Mouse (Mus musculus): ENCODE measurements at regions not wholly inside any gene's neighbourhood (a gene's known extent, or its start where the extent isn't known, plus 50 kb on each side); places are given as distances from the start of the nearest gene placed in this dataset.
"Not testable (repeated sequence)": the region's sequence is repeated elsewhere in the genome, so short reads cannot be mapped to it uniquely, and the experiment has no call there.

GRCm38 (mm10) chr3:138609749-138610148 is 83.8 kb downstream of the Eif4e start:
- DNase-seq (ENCODE audit: extremely low read depth, low read depth, low spot score): no peak

- no peak for DNase-seq (ENCODE audit: extremely low read depth, low read depth, low spot score)
Measured at GRCm38 (mm10) chr3:138612884-138613653, 87.1 kb downstream of the Eif4e start.

DNA sequence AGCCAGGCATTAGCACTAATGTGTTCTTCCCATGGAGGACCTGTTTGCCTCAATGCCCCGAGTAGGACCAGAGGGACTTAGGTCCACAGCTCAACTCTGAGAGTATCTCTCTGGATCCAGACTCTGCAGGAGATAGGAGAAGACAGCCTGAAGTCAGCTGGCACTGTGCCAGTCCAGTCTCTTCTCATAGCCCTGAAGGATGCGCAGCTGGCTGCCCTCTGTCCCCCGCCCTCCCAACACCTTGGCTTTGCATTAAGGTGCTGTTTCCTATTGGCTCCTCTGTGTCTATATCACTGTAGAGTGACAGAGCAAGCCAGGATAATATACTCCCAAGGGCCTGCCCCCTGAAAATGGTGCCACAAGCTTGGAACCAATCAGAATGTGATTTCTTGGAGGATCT is 87.7 kb downstream of the Eif4e start:
- no peak for DNase-seq (ENCODE audit: extremely low read depth, low read depth, low spot score)

DNA sequence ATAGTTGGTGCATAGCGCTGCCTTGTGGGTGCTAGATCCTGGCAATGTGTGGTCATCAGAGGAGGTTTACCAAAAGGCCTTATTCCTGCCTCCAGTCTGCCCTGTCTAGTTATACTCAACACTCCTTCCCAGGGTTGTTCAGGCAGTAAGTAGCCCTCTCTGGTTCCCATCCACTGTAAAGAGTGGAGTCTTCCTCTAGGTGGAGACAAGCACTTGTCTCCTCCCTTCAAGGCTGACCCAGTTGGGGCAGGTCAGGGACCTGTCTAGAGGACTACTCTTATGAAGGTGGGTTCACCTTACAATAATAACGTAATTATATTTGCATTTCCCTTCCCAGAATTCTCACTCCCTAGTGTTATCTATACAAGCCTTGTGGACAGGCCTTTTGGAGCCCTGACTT is 88.9 kb downstream of the Eif4e start:
- DNase-seq (ENCODE audit: extremely low read depth, low read depth, low spot score): no peak

DNA sequence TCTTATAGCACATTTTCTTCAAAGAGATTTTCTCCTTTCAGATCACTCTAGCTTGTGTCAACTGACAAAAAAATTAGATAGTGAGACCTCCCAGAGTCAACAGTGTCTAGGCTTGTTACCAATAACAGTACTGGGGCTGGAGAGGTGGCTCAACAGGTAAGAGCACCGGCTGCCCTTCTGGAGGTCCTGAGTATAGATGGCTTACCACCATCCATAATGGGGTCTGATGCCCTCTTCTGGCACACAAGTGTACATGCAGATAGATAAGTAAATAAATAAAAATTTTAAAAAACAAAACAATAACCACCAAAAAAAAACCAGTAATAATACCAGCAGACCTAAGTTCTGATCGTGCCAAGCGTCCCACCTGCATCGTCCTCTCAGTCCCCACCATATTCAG is 94.3 kb downstream of the Eif4e start:
- no peak for DNase-seq (ENCODE audit: extremely low read depth, low read depth, low spot score)

GRCm38 (mm10) chr3:138624128-138624527 is 98.1 kb downstream of the Eif4e start:
- no peak for DNase-seq (ENCODE audit: extremely low read depth, low read depth, low spot score)

- no peak for DNase-seq (ENCODE audit: extremely low read depth, low read depth, low spot score)
Measured at GRCm38 (mm10) chr3:138626230-138626629, 100.3 kb downstream of the Eif4e start.

DNA sequence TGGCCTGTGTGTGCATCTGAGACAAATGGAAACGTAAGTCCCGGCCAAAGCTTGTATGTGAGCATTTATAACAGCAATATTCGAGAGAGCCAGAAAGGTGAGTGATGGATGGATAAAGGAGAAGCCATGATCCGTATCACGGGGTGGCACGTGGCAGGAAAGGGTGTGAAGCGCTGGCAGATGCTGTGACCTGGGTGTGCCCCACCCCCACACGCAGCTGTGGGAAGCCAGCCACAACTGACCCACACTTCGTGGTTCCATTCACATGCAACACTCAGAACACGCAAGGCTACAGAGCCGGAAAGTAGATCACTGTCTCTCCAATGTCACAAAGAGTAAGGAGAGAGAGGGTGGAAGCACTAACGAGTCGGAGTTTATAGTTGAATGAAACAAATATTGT is 104.3 kb downstream of the Eif4e start:
- DNase-seq (ENCODE audit: extremely low read depth, low read depth, low spot score): no peak

- no peak for DNase-seq (ENCODE audit: extremely low read depth, low read depth, low spot score)
Measured at GRCm38 (mm10) chr3:138632086-138632485, 106.1 kb downstream of the Eif4e start.

- no peak for DNase-seq (ENCODE audit: extremely low read depth, low read depth, low spot score)
Measured at GRCm38 (mm10) chr3:138642026-138642425, 100.0 kb upstream of the Tspan5 start.

- DNase-seq (ENCODE audit: extremely low read depth, low read depth, low spot score): no peak
Measured at GRCm38 (mm10) chr3:138643951-138644285, 98.1 kb upstream of the Tspan5 start.

DNA sequence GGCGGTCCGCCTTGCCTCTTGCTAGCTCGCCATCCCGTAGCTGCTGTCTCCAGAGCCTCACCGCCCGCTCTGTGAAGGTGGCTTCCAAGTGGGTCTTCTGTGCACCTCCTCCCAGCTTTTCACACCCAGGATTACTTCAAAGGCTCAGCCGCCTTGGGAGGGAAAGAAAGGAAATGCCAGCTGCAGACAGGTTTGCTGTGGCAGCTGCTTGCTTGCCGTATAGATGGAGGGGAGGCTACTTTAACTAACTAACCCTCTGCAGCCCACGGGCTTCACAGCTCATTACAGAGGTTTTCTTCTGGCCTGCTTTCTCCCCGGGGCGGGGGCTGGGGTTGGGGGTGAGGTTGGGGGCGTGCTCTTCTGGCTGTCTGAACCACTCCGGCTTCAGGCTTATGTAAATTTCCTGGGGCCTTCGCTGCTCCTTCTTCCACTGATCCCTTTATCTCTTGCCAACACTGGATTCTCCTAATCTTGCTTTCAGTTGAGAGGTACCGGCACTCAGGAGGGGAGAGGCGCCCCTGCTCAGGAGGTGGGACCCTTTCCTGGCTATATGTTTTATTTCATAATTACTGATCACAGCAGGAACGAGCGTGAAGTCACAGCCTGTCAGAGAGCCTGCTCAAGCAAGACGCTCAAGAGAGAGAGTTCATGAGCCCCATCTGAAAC is 97.6 kb upstream of the Tspan5 start:
- no peak for DNase-seq (ENCODE audit: extremely low read depth, low read depth, low spot score)

DNA sequence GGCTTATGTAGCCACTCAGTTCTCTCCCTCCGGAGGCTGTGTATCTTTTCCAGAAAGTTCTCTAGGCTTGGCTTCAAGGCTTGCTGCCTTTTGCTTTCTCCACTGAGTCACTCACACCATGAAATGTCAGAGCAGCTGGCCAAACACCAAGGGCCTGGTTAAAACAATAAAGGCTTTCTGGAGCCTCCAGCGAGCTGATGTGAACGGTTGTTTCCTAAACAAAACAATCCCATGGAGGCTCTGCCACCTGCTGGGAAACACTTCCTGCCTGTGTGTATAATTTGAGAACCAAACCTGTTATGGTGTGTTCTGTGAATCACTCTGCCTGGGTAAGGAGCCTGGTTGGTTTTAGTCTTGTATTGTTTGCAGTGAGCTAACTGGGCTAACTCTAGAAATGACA is 96.7 kb upstream of the Tspan5 start:
- peak; percentile 7 for DNase-seq (ENCODE audit: extremely low read depth, low read depth, low spot score)

DNA sequence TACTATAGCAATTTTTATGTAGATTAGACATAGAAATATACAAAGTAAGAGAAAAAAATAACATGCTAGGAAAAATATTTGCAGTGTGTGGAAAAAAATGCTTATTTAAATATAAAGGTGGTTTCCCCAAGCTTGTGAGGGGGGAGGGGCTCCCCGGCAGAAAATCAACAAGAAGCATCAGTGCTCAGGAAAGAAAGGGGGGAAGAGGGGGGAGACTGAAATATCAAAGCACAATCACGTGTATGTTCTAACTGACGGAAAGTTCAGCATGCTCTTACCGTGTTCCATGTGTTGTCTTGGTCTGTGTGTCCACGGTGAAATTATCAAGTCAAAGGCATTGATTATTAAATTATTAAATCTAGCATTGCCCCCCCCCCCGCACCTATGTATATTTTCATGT is 92.3 kb upstream of the Tspan5 start:
- DNase-seq (ENCODE audit: extremely low read depth, low read depth, low spot score): no peak

DNA sequence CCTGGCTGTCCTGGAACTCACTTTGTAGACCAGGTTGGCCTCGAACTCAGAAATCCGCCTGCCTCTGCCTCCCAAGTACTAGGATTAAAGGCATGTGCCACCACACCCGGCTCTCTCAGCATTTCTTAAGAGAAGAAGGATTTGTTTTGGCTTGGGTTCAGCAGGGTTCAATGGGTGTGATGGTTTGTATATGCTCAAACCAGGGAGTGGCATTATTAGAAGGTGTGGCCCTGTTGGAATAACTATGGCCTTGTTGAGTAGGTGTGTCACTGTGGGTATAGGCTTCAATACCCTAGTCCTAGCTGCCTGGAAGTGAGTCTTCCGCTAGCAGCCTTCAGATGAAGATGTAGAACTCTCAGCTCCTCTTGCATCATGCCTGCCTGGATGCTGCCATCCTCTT is 91.3 kb upstream of the Tspan5 start:
- DNase-seq (ENCODE audit: extremely low read depth, low read depth, low spot score): not testable (repeated sequence)

- no peak for DNase-seq (ENCODE audit: extremely low read depth, low read depth, low spot score)
Measured at GRCm38 (mm10) chr3:138651361-138652205, 90.4 kb upstream of the Tspan5 start.

DNA sequence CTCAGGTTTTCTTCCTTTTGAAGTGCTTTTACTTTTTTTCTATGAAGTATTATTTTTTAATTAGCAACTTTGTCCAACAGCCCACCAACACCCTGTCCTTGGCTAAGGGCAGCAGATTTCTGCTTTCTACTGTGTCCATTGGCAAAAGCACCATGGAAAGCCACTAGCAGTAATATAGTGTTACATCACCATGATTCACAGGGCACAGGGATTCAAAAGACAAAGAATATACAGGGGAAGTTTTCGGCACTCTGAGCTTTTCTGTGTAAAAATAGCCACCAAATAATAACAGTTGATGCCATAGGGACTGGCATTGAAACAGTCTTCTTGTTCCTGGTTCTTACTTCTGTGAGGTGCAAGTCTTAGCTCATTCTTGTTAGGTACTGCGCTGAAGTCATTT is 89.8 kb upstream of the Tspan5 start:
- no peak for DNase-seq (ENCODE audit: extremely low read depth, low read depth, low spot score)

- no peak for DNase-seq (ENCODE audit: extremely low read depth, low read depth, low spot score)
Measured at GRCm38 (mm10) chr3:138652685-138653084, 89.3 kb upstream of the Tspan5 start.

GRCm38 (mm10) chr3:138653549-138654246 is 88.3 kb upstream of the Tspan5 start:
- DNase-seq (ENCODE audit: extremely low read depth, low read depth, low spot score): no peak

DNA sequence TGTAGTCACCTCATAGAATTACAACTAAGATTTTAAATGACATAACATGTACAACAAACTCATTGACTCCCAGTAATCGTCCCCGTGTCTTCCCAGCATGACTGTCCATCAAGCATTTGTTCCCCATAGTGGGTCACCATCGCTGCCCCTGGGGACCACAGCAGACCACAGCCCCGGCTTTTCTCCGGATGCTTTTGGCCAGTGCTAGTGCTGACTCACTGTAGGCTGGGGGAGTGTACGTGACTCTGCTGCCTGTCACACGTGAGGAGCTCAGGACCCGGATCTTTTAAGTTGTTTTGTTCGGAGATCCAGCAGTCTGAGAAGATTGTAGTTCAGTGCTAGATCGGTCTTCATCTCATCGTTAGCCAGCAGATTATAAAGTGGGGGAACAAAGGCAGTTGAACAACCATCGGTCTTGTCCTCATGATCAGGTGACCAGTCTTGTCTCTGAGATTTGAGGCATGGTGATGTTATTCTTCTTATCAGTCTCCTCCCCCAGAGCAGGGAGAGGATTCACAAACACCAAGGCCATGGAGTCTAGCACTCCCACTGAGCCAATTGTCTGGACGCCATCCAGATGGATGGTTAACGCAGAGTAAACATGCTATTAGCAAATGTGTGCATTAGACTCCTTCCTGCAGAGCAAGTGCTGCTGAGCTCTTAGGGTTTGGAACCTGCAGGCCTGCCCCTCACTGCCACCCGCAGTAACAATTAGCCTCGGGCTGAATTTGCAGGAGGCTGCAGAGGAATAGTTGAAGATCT is 87.2 kb upstream of the Tspan5 start:
- DNase-seq (ENCODE audit: extremely low read depth, low read depth, low spot score): no peak

- no peak for DNase-seq (ENCODE audit: extremely low read depth, low read depth, low spot score)
Measured at GRCm38 (mm10) chr3:138655479-138655878, 86.5 kb upstream of the Tspan5 start.
